Mouse (Mus musculus): Measurements from ENCODE around the gene Myo1e. TPM values are rescaled to one million over a fixed set of nuclear protein-coding genes. Genes with fewer than 3 reads are reported as not detected.
A peak's percentile ranks its signal among the peaks of the same experiment; 100 is the strongest.

Myo1e gene
- polyA plus RNA-seq, 1 experiment from 2014 or later, result 17.0 TPM

DNA sequence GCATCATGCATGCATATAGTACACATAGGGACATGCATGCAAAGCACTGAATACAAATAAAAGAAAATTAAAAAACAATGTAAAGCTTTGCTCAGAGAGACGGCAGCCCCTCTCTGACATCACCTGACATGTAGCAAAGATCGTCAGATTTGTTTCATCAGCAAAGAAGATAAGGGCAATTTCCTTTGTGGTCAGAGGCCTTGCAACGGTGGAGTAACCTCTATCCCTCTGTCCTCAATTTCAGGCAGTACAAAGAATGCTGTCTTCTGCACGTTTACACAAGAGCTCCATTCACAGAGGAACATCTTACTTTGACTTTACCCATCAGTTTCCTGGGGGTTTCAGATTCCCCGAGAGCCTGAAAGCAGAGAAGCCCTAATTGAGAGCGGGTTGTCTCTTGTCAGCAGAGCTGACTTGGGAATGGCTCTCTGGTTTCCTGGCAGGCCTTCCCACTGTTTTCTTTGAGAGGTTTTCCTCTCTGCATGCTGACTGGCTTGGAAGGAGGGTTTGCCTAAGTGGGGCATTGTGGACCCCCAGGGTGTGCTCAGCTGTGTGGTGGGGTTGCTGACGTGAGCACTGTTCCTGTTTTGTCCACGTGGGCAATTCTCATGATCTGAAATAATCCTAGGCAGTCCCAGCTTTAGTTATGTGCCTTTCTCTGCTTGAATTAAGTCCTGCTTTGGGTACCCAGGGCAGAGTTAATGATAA lies 144.6 kb downstream of the Myo1e start:
- Histone ChIP-seq H3K4me3 (replicated peaks; ENCODE audit: low read depth, low read length) (no peak overlapping the region), H3K4me2 (ENCODE audit: low read length) (no peak overlapping the region), H3K27ac (no peak overlapping the region), H3K27me3 (ENCODE audit: insufficient read depth, low read length) (no peaks in the 10 kb centered on the region), H3K9me3 (replicated peaks; ENCODE audit: low read length) (no peaks in the 10 kb centered on the region), H3K4me1 (replicated peaks; ENCODE audit: insufficient read depth, low read length) (no peaks in the 10 kb centered on the region), H3K9ac (ENCODE audit: low read depth, low read length) (no peak overlapping the region), H3K36me3 (ENCODE audit: insufficient read depth, low read length) (peaks cover 31% of the 10 kb centered on the region; the same call in 1 of the 2 replicates)
- DNase-seq (ENCODE audit: low spot score) (peak; percentile 16), ATAC-seq (replicated peaks; ENCODE audit: low FRiP score, low read depth) (no peak)
- no peak for TF ChIP-seq CTCF (IDR thresholded peaks at IDR 0.05; ENCODE audit: low read depth)
- WGBS, result 38% methylated on average over 8 of the region's 8 CpGs

GRCm38 (mm10) chr9:70356254-70356653 lies 149.1 kb downstream of the Myo1e start:
- Histone ChIP-seq H3K36me3 (ENCODE audit: insufficient read depth, low read length) (peaks cover 17% of the 10 kb centered on the region; the same call in 1 of the 2 replicates), H3K4me3 (replicated peaks; ENCODE audit: low read depth, low read length) (no peak overlapping the region), H3K4me2 (ENCODE audit: low read length) (no peak overlapping the region), H3K9me3 (replicated peaks; ENCODE audit: low read length) (no peaks in the 10 kb centered on the region), H3K27me3 (ENCODE audit: insufficient read depth, low read length) (no peaks in the 10 kb centered on the region), H3K9ac (ENCODE audit: low read depth, low read length) (no peak overlapping the region), H3K27ac (peak overlapping the region; percentile 39), H3K4me1 (replicated peaks; ENCODE audit: insufficient read depth, low read length) (no peaks in the 10 kb centered on the region)
- WGBS, result 23% methylated on average over 8 of the region's 8 CpGs
- peak; percentile 45 for DNase-seq (ENCODE audit: low spot score)
- ATAC-seq (replicated peaks; ENCODE audit: low FRiP score, low read depth), result peak; percentile 82
- peak; percentile 8; the same call in 1 of the 2 replicates for TF ChIP-seq CTCF (IDR thresholded peaks at IDR 0.05; ENCODE audit: low read depth)

DNA sequence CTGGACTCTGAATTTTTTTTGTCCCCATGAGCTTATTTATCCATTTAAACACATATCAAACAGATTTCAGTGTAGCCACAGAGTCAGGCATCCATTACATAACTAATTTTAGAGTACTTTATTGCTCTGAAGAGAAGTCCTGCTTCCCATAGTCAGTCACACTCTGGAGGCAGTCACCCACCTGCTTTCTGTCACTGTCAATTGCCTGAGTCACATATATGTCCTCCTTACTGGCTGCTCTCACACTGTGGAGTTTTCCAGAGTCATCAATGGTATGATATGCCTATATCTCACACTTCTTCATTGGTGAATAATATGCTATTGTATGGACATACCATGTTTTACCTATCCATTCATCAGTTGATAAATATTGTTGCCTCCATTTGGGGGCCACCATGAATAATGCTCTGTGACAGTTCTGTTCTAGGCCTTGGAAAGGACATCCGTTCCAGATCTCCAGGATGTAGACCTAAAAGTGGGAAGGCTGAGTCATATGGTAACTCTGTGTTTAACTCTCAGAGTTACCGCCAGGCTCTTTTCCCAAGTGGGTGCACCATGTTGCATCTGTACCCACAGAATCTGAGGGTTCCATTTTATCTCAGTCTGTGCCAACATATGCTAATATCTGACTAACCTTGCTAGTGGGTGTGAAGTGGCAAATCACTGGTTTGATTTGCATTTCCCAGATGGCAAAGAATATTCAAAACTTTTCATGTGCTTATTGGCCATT lies 152.4 kb downstream of the Myo1e start:
- H3K27me3 ChIP-seq (ENCODE audit: insufficient read depth, low read length), result no peaks in the 10 kb centered on the region
- ATAC-seq (replicated peaks; ENCODE audit: low FRiP score, low read depth) (no peak), DNase-seq (ENCODE audit: low spot score) (no peak)
- WGBS, result 98% methylated on average over 2 of the region's 2 CpGs
- H3K9ac ChIP-seq (ENCODE audit: low read depth, low read length), result no peak overlapping the region
- H3K27ac ChIP-seq, result no peak overlapping the region
- no peaks in the 10 kb centered on the region for H3K4me1 ChIP-seq (replicated peaks; ENCODE audit: insufficient read depth, low read length)
- H3K9me3 ChIP-seq (replicated peaks; ENCODE audit: low read length), result no peaks in the 10 kb centered on the region
- H3K36me3 ChIP-seq (ENCODE audit: insufficient read depth, low read length), result 0 out of 2 replicates have a peak, but pooled peaks cover 16% of the 10 kb centered on the region
- no peak overlapping the region for H3K4me2 ChIP-seq (ENCODE audit: low read length)
- TF ChIP-seq CTCF (IDR thresholded peaks at IDR 0.05; ENCODE audit: low read depth), result no peak
- no peak overlapping the region for H3K4me3 ChIP-seq (replicated peaks; ENCODE audit: low read depth, low read length)

GRCm38 (mm10) chr9:70364741-70365140 lies 157.6 kb downstream of the Myo1e start:
- no peak for TF ChIP-seq CTCF (IDR thresholded peaks at IDR 0.05; ENCODE audit: low read depth)
- Histone ChIP-seq H3K9ac (ENCODE audit: low read depth, low read length) (no peak overlapping the region), H3K27me3 (ENCODE audit: insufficient read depth, low read length) (no peaks in the 10 kb centered on the region), H3K9me3 (replicated peaks; ENCODE audit: low read length) (no peaks in the 10 kb centered on the region), H3K36me3 (ENCODE audit: insufficient read depth, low read length) (peaks cover 34% of the 10 kb centered on the region), H3K4me2 (ENCODE audit: low read length) (no peak overlapping the region), H3K4me1 (replicated peaks; ENCODE audit: insufficient read depth, low read length) (no peaks in the 10 kb centered on the region), H3K4me3 (replicated peaks; ENCODE audit: low read depth, low read length) (no peak overlapping the region), H3K27ac (no peak overlapping the region)
- DNase-seq (ENCODE audit: low spot score) (no peak), ATAC-seq (replicated peaks; ENCODE audit: low FRiP score, low read depth) (no peak)
- WGBS, result 95% methylated on average over 8 of the region's 8 CpGs

- ATAC-seq (replicated peaks; ENCODE audit: low FRiP score, low read depth) (no peak), DNase-seq (ENCODE audit: low spot score) (no peak)
- Histone ChIP-seq H3K27me3 (ENCODE audit: insufficient read depth, low read length) (no peaks in the 10 kb centered on the region), H3K36me3 (ENCODE audit: insufficient read depth, low read length) (peaks cover 42% of the 10 kb centered on the region), H3K9ac (ENCODE audit: low read depth, low read length) (no peak overlapping the region), H3K9me3 (replicated peaks; ENCODE audit: low read length) (no peaks in the 10 kb centered on the region), H3K27ac (no peak overlapping the region), H3K4me1 (replicated peaks; ENCODE audit: insufficient read depth, low read length) (no peaks in the 10 kb centered on the region), H3K4me3 (replicated peaks; ENCODE audit: low read depth, low read length) (no peak overlapping the region), H3K4me2 (ENCODE audit: low read length) (no peak overlapping the region)
- 93% methylated on average over 2 of the region's 2 CpGs for WGBS
- no peak for TF ChIP-seq CTCF (IDR thresholded peaks at IDR 0.05; ENCODE audit: low read depth)
Observed at GRCm38 (mm10) chr9:70365915-70366314, 158.8 kb downstream of the Myo1e start.

DNA sequence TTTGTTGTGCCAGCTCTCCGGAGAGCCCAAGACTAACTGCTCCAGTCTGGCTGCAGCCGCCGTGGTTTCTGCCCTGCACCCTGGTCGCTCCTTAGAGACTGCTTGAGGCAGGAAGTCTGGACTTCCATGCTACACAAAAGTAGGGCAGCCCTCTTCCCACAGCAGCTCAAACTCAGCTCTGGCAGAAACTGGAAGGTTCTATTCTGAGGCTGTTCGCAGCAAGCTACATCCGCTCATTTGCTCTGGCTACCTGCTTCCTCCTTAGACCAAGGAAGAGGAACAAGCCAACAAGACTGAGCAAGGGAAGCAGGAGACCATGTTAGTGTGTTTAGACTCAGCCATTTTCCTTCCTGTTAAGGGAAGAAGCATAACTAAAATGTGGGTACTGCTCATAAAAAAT lies 159.7 kb downstream of the Myo1e start:
- ATAC-seq (replicated peaks; ENCODE audit: low FRiP score, low read depth) (no peak), DNase-seq (ENCODE audit: low spot score) (no peak)
- Histone ChIP-seq H3K27ac (no peak overlapping the region), H3K36me3 (ENCODE audit: insufficient read depth, low read length) (peaks cover 42% of the 10 kb centered on the region), H3K27me3 (ENCODE audit: insufficient read depth, low read length) (no peaks in the 10 kb centered on the region), H3K9me3 (replicated peaks; ENCODE audit: low read length) (no peaks in the 10 kb centered on the region), H3K4me1 (replicated peaks; ENCODE audit: insufficient read depth, low read length) (no peaks in the 10 kb centered on the region), H3K4me2 (ENCODE audit: low read length) (no peak overlapping the region), H3K4me3 (replicated peaks; ENCODE audit: low read depth, low read length) (no peak overlapping the region), H3K9ac (ENCODE audit: low read depth, low read length) (no peak overlapping the region)
- TF ChIP-seq CTCF (IDR thresholded peaks at IDR 0.05; ENCODE audit: low read depth), result no peak
- WGBS, result 90% methylated on average over 6 of the region's 6 CpGs
